Mouse (Mus musculus) layer of hippocampus, postnatal 14 days (tissue): ENCODE data around the gene Kcnn3. TPM values are rescaled to one million over a fixed set of nuclear protein-coding genes. Genes with fewer than 3 reads are reported as not detected.

ENCODE experiments used
- DNase-seq, 2 experiments: peaks; one replicate each; pipeline ENCODE4 v3.0.0; 2021 to 2022; ENCODE audit warnings: low spot score in 2 of 2, mixed read lengths in 1 of 2
- total RNA-seq, 2 experiments: library from RNA; stranded (reverse); gene quantifications; 2 replicates each; pipeline ENCODE4 v1.2.3; 2021

Kcnn3 gene
- total RNA-seq, 2 experiments from 2014 or later: 25.5 to 26.6 TPM

- DNase-seq: no peak
Observed at GRCm38 (mm10) chr3:89722032-89722431, 202.1 kb downstream of the Kcnn3 start.

- no peak for DNase-seq
Observed at GRCm38 (mm10) chr3:89723400-89724084, 203.6 kb downstream of the Kcnn3 start.

Other genes with a start within 250 kb of the Kcnn3 start
- 10 to 100 TPM; 37.1 to 40.2 TPM for gene Slc50a1, start 249.6 kb upstream of the Kcnn3 start, total RNA-seq
- 1 to 10 TPM; 6.4 TPM for gene Efna1, start 239.0 kb upstream of the Kcnn3 start, total RNA-seq
- gene Efna3, start 197.2 kb upstream of the Kcnn3 start, total RNA-seq: 10 to 100 TPM; 57.8 to 62.7 TPM
- 1 to 10 TPM; 1.0 to 1.8 TPM for gene Efna4, start 182.1 kb upstream of the Kcnn3 start, total RNA-seq
- 100 to 1,000 TPM; 114 to 115 TPM for gene Adam15, start 170.2 kb upstream of the Kcnn3 start, total RNA-seq
- under 1 TPM; 0.41 to 0.76 TPM for gene Dcst2, start 158.2 kb upstream of the Kcnn3 start, total RNA-seq
- under 1 TPM in 1 of 2 experiments, not detected in 1; 0.21 TPM for gene Dcst1, start 154.9 kb upstream of the Kcnn3 start, total RNA-seq
- gene Zbtb7b, start 125.4 kb upstream of the Kcnn3 start, total RNA-seq: 10 to 100 TPM; 12.1 to 15.1 TPM
- gene Lenep, start 117.4 kb upstream of the Kcnn3 start, total RNA-seq: 1 to 10 TPM; 3.2 to 4.3 TPM
- gene Flad1, start 108.3 kb upstream of the Kcnn3 start, total RNA-seq: 10 to 100 TPM; 30.4 to 30.5 TPM
- 1 to 10 TPM; 4.6 to 6.5 TPM for gene Cks1b, start 101.8 kb upstream of the Kcnn3 start, total RNA-seq
- gene Shc1, start 101.7 kb upstream of the Kcnn3 start, total RNA-seq: 10 to 100 TPM; 14.2 to 15.0 TPM
- 10 to 100 TPM; 49.5 to 57.6 TPM for gene Pygo2, start 90.0 kb upstream of the Kcnn3 start, total RNA-seq
- gene Pbxip1, start 83.5 kb upstream of the Kcnn3 start, total RNA-seq: 10 to 100 TPM; 44.5 to 54.0 TPM
- gene Pmvk, start 65.6 kb upstream of the Kcnn3 start, total RNA-seq: 10 to 100 TPM; 35.3 to 38.7 TPM
- gene Adar, start 194.9 kb downstream of the Kcnn3 start, total RNA-seq: 10 to 100 TPM; 87.9 to 91.6 TPM
- 10 to 100 TPM; 27.5 to 28.0 TPM for gene Chrnb2, start 244.5 kb downstream of the Kcnn3 start, total RNA-seq